Mouse (Mus musculus) cerebellum, postnatal 25 days (tissue): ENCODE measurements around the gene Cdc37.

ENCODE experiments used
- DNase-seq, 2 experiments: peaks; one replicate each; pipeline ENCODE4 v3.0.0; 2021; ENCODE audit warnings: mixed read lengths in 2 of 2

Cdc37 gene

DNA sequence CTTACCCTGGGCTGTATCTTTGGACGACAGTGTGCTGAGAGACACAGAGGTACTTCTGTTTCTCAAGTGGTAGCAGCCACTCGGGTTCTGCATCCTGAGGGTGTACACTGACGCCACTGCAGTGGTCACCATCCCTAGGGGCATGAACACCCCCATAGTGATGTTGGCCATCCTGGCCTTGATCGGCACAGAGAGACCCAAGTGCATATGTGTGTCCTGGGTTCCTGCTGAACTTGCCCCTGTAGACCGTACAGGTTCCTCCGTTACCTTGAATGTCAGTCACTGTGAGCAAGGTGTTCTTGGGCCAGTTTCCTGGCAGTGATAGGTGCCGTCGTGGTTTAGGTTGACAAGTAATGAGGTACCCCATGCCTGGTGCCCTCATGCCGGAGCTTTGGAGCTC lies 56.4 kb downstream of the Cdc37 start:
- no peak for DNase-seq

DNA sequence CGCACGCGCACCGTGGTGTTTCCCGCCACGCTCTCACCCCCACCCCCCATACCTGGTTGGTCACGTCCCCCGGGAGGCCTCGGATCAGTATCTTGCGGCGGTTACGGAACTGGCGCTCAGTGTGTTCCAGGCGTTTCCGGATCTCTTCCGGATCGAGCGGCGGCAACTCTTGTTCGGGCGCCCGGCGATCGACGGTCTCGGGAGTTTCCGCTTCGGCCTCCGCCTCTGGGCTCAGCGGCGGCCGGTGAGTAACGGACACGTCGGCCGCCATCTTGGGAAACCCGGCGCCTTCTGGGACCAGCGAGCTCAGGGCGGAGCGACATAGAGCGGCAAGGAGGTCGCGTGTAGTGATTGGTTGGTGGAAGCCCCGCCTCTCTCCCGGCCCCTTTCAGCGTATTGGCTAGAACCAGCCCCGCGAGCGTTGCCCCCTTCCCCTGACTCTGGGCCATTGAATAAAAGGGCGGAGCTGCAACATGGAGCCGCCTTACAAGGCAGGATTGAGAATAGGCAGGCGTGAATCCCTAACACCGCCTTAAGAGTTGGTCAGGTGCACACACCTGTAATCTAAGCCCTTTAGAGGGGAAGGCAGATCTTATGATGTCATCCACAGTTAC lies 58.0 kb downstream of the Cdc37 start, which contains the start of the genes Gm38431 and Raver1:
Gene Gm38431 (minus strand): TSS at position 291 of the 614 bp plus-strand sequence.
Gene Raver1 (minus strand): TSS at position 302 of the 614 bp plus-strand sequence.
- peak; percentile 97 to 98 for DNase-seq

DNA sequence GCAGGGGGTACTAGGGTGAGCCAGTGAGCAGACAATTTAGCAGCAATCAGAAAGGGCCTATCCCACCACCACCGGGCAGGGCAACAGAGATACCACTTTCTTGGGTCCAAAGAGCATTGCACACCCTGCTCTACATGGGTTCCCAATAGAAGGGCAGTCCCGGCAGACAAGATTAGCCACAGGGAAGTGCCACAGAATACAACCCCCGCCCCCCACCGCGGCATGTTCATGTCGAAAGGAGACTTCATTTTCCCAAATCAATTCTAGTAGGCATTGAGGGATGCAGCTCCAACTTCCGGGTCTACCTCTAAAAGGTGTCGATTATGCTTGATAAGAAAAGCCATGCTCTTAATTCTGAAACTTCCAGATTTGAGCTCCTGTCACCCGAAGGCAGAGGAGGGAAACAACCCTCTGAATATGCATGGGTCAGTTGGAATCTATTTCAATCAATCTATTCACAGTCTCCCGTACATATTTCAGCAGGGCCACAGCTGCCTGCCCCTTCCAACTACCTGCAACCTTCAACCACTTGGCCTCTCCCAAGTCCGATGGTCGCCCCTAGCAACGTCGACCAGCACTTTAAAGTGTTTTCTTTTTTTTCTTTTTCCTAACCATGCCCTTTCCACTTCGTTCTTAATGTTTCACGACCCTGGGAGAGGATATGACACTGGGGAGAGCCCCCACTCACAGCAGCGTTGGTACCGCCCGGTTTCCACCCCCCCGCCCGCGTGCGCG lies 58.6 kb downstream of the Cdc37 start:
- DNase-seq, result no peak

DNA sequence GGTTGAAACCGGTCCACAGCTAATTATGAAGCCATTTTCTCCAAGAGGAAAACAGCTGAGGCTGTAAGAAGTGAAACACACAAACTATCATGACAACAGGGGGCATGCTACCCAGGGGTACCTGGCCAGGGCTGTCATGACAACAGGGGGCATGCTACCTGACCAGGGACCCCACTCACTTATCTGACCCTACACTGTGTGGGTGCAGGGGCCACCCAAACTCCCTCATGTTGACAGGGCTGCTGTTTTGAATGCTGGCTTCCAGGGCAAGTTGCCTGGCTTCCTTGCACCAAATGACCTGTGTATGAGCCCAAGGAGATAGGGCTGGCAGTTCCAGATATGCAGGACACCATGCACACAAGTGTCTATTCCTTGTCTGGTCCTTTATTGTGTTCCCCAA lies 59.2 kb downstream of the Cdc37 start:
- no peak for DNase-seq

DNA sequence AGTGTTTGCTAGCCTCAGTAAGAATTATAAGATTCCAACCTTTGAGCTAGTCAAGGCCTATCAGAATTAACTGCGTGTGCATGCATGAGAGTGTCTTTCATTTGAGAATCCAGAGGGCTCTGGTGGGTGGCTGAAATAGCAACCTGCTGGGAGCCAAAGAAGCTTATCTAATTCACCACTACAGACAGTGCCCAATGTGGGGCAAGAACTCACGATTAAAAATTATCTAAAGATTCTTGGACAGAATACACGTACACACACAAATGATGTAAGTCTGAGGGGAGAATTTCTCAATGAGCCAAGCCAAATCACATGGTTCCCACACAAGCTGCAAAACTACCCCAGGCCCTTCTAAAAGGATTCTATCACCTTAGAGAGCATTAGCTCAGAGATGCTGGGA lies 66.5 kb downstream of the Cdc37 start:
- no peak for DNase-seq
